Mouse (Mus musculus) bone marrow, adult 2 months (tissue): ENCODE results near the gene Noc3l.

ENCODE experiments used
- CTCF ChIP-seq: fragments of 200-500 bp; IDR thresholded peaks from 2 replicates; pipeline ENCODE4 v1.5.1; 2011; ENCODE audit warnings: low read length, control low read depth; ENCODE audit not compliant: control insufficient read depth, insufficient read depth
- POLR2A ChIP-seq: fragments of 200-500 bp; IDR thresholded peaks from 2 replicates; pipeline ENCODE4 v1.6.1; 2011; ENCODE audit warnings: low read depth, mild to moderate bottlenecking, control low read depth, low read length, borderline replicate concordance; ENCODE audit not compliant: control insufficient read depth

DNA sequence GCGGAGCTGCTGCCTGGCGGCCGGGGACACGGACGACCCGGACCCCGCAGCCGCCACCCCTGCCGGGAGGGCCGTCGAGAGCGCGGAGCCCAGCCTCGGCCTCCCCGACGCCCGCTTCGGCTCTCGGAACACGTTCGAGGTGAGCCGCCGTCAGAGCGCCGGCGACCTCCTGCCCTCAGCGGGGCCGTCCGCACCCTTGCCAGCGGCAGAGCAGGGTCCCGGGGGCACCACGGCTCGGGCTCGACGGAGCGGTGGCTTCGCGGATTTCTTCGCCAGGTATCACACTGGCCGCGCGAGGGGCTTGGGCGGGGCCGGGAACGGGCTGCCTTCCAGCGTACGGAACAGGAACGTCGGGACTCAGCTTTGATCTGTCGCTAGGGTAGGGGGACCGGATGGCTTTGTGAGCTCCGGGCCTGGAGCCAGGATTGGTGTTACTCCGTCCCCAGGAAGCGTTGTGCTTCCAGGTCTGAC is 18.2 kb upstream of the Noc3l start:
- TF ChIP-seq CTCF (no peak), POLR2A (no peak)
